Mouse (Mus musculus) CH12.LX (cell line): ENCODE data around the gene Zfp61. TPM values are rescaled to one million over a fixed set of nuclear protein-coding genes. Genes with fewer than 3 reads are reported as not detected.

ENCODE experiments used
- DNase-seq: peaks from one replicate; pipeline ENCODE4 v3.0.0-alpha.2; 2013; ENCODE audit errors: extremely low read depth
- H3K27ac ChIP-seq: 2 replicates; pipeline ENCODE4 v1.5.1; 2012; ENCODE audit warnings: low read depth, mild to moderate bottlenecking, control low read depth, moderate library complexity; ENCODE audit not compliant: insufficient read depth
- H3K27me3 ChIP-seq: replicated peaks from 2 replicates; pipeline ENCODE3; 2012; ENCODE audit warnings: inconsistent platforms
- H3K36me3 ChIP-seq, 2 experiments: replicated peaks in 1 of 2; 2 replicates each; pipeline versions ENCODE3 to v1.6.1; 2012; ENCODE audit warnings: inconsistent platforms in 1 of 2, low read length in 1 of 2, mild to moderate bottlenecking in 1 of 2, mixed read lengths in 1 of 2, moderate library complexity in 1 of 2; ENCODE audit not compliant: control insufficient read depth in 1 of 2, insufficient read depth in 1 of 2
- H3K4me1 ChIP-seq, 2 experiments: 2 replicates each; pipeline ENCODE4 v1.6.1; 2012; ENCODE audit warnings: inconsistent platforms in 1 of 2, moderate library complexity in 1 of 2; ENCODE audit not compliant: insufficient read depth in 2 of 2, control insufficient read depth in 1 of 2
- H3K4me2 ChIP-seq: 2 replicates; pipeline ENCODE4 v1.6.1; 2012; ENCODE audit warnings: low read depth, mild to moderate bottlenecking, control low read depth; ENCODE audit not compliant: poor library complexity, insufficient read depth, severe bottlenecking
- H3K4me3 ChIP-seq, 3 experiments: fragments of 150-350 bp in 1 of 3; sonication (generic) in 1 of 3; replicated peaks in 1 of 3; 2 replicates each; pipeline versions ENCODE3 to v1.5.1; 2011 to 2012; ENCODE audit warnings: low read depth in 2 of 3, low read length in 2 of 3, mild to moderate bottlenecking in 2 of 3, moderate library complexity in 2 of 3, control low read depth in 1 of 3, improper control_type of control experiment in 1 of 3, inconsistent platforms in 1 of 3, mixed read lengths in 1 of 3; ENCODE audit not compliant: poor library complexity in 1 of 3
- H3K79me2 ChIP-seq: replicated peaks from 2 replicates; pipeline ENCODE4 v1.6.1; 2012; ENCODE audit warnings: mild to moderate bottlenecking, moderate library complexity; ENCODE audit not compliant: control insufficient read depth, poor library complexity, insufficient read depth, severe bottlenecking; ENCODE audit errors: extremely low read depth
- H3K9ac ChIP-seq: 2 replicates; pipeline ENCODE4 v1.6.1; 2012; ENCODE audit warnings: low read depth, mild to moderate bottlenecking, control low read depth, moderate library complexity; ENCODE audit not compliant: insufficient read depth
- H3K9me3 ChIP-seq: replicated peaks from 2 replicates; pipeline ENCODE3; 2012; ENCODE audit warnings: low read length, inconsistent platforms, mixed read lengths
- CHD1 ChIP-seq: IDR thresholded peaks from 2 replicates; pipeline ENCODE4 v1.6.1; 2012; ENCODE audit warnings: low read depth, low read length, improper control_type of control experiment, inconsistent platforms
- CTCF ChIP-seq, 2 experiments: IDR thresholded peaks in 1 of 2; conservative IDR thresholded peaks in 1 of 2; 2 replicates each; pipeline ENCODE4 v1.5.1; 2011 to 2012; ENCODE audit warnings: low read depth in 2 of 2, low read length in 2 of 2, improper control_type of control experiment in 1 of 2, inconsistent platforms in 1 of 2, mild to moderate bottlenecking in 1 of 2, moderate library complexity in 1 of 2
- ETS1 ChIP-seq: conservative IDR thresholded peaks from 2 replicates; pipeline ENCODE4 v1.6.1; 2012; ENCODE audit warnings: low read depth, mild to moderate bottlenecking, inconsistent platforms, low read length, improper control_type of control experiment, moderate library complexity
- GABPA ChIP-seq: IDR thresholded peaks from 2 replicates; pipeline ENCODE4 v1.6.1; 2012; ENCODE audit warnings: low read depth, low read length, improper control_type of control experiment, inconsistent platforms; ENCODE audit not compliant: insufficient replicate concordance
- HCFC1 ChIP-seq: IDR thresholded peaks from 2 replicates; pipeline ENCODE4 v1.6.1; 2012; ENCODE audit warnings: low read depth, mild to moderate bottlenecking, inconsistent platforms, low read length, improper control_type of control experiment
- IRF4 ChIP-seq: IDR thresholded peaks from 2 replicates; pipeline ENCODE4 v1.6.1; 2014; ENCODE audit warnings: low read depth, mild to moderate bottlenecking, inconsistent platforms, low read length, improper control_type of control experiment
- JUN ChIP-seq: IDR thresholded peaks from 2 replicates; pipeline ENCODE4 v1.6.1; 2011; ENCODE audit warnings: low read depth, mild to moderate bottlenecking, low read length, improper control_type of control experiment, moderate library complexity; ENCODE audit not compliant: insufficient read depth
- KAT2A ChIP-seq: IDR thresholded peaks from 2 replicates; pipeline ENCODE4 v1.6.1; 2012; ENCODE audit warnings: low read length, improper control_type of control experiment, inconsistent platforms; ENCODE audit not compliant: insufficient replicate concordance
- MAX ChIP-seq: IDR thresholded peaks from 2 replicates; pipeline ENCODE4 v1.6.1; 2011; ENCODE audit warnings: low read length, improper control_type of control experiment
- MAZ ChIP-seq: IDR thresholded peaks from 2 replicates; pipeline ENCODE4 v1.6.1; 2012; ENCODE audit warnings: low read depth, mild to moderate bottlenecking, inconsistent platforms, low read length, improper control_type of control experiment, moderate library complexity
- MEF2A ChIP-seq: IDR thresholded peaks from 2 replicates; pipeline ENCODE4 v1.6.1; 2014; ENCODE audit warnings: low read depth, mild to moderate bottlenecking, inconsistent platforms, low read length, improper control_type of control experiment, borderline replicate concordance
- MXI1 ChIP-seq: IDR thresholded peaks from 2 replicates; pipeline ENCODE4 v1.6.1; 2011; ENCODE audit warnings: mild to moderate bottlenecking, low read depth, low read length, improper control_type of control experiment
- NELFE ChIP-seq: IDR thresholded peaks from 2 replicates; pipeline ENCODE4 v1.6.1; 2011; ENCODE audit warnings: low read depth, low read length, improper control_type of control experiment
- NRF1 ChIP-seq: IDR thresholded peaks from 2 replicates; pipeline ENCODE4 v1.6.1; 2014; ENCODE audit warnings: low read depth, mild to moderate bottlenecking, inconsistent platforms, low read length, improper control_type of control experiment, moderate library complexity
- PAX5 ChIP-seq: IDR thresholded peaks from 2 replicates; pipeline ENCODE4 v1.6.1; 2012; ENCODE audit warnings: low read length, inconsistent platforms, mixed read lengths
- POLR2A ChIP-seq: IDR thresholded peaks from 2 replicates; pipeline ENCODE4 v1.6.1; 2011; ENCODE audit warnings: low read depth, mild to moderate bottlenecking, improper control_type of control experiment, low read length
- POLR2AphosphoS2 ChIP-seq: IDR thresholded peaks from 2 replicates; pipeline ENCODE4 v1.6.1; 2011; ENCODE audit warnings: low read depth, low read length, improper control_type of control experiment
- RAD21 ChIP-seq: IDR thresholded peaks from 2 replicates; pipeline ENCODE4 v1.6.1; 2011; ENCODE audit warnings: low read depth, mild to moderate bottlenecking, low read length, improper control_type of control experiment, moderate library complexity
- RCOR1 ChIP-seq: conservative IDR thresholded peaks from 2 replicates; pipeline ENCODE4 v1.6.1; 2012; ENCODE audit warnings: low read depth, mild to moderate bottlenecking, inconsistent platforms, low read length, improper control_type of control experiment
- TBP ChIP-seq: conservative IDR thresholded peaks from 2 replicates; pipeline ENCODE4 v1.6.1; 2011; ENCODE audit warnings: low read depth, low read length, improper control_type of control experiment
- TCF12 ChIP-seq: IDR thresholded peaks from 2 replicates; pipeline ENCODE4 v1.6.1; 2014; ENCODE audit warnings: low read depth, mild to moderate bottlenecking, inconsistent platforms, low read length, improper control_type of control experiment
- UBTF ChIP-seq: IDR thresholded peaks from 2 replicates; pipeline ENCODE4 v1.6.1; 2012; ENCODE audit warnings: low read depth, mild to moderate bottlenecking, inconsistent platforms, low read length, improper control_type of control experiment, moderate library complexity
- ZMIZ1 ChIP-seq: IDR thresholded peaks from 2 replicates; pipeline ENCODE4 v1.6.1; 2012; ENCODE audit warnings: low read depth, mild to moderate bottlenecking, inconsistent platforms, low read length, improper control_type of control experiment
- ZNF384 ChIP-seq: IDR thresholded peaks from 2 replicates; pipeline ENCODE4 v1.6.1; 2012; ENCODE audit warnings: low read depth, low read length, improper control_type of control experiment, inconsistent platforms
- dilution Hi-C: fragments of 300-500 bp; cut with MboI; formaldehyde crosslinking; loops from 2 replicates; pipeline ENCODE4 v1.14.3; 2020; ENCODE audit warnings: low sequenced_read_pairs; ENCODE audit not compliant: extremely low pct_unique_long_range_greater_than_20kb, extremely low pct_ligation_motif_present
- in situ Hi-C: fragments of 300-500 bp; cut with MboI; formaldehyde crosslinking; loops from 3 replicates; pipeline ENCODE4 v1.14.3; 2019; ENCODE audit warnings: low sequenced_read_pairs, low pct_ligation_motif_present, low pct_unique_long_range_greater_than_20kb, mixed read lengths
- polyA plus RNA-seq: library from polyadenylated mRNA; unstranded; fragments of >175 nt; gene quantifications from 2 replicates; pipeline ENCODE4 v1.2.1, GENCODE M21; 2012; ENCODE audit warnings: low read depth; ENCODE audit not compliant: insufficient read length
- total RNA-seq, 2 experiments: library from RNA; depleted of rRNA; stranded (reverse); fragments of 300-350 nt in 1 of 2; fragments of >200 nt in 1 of 2; gene quantifications; 2 replicates each; pipeline ENCODE4 v1.2.3; 2012 to 2014

Gene Zfp61
- total and polyA plus RNA-seq, 3 experiments: 2.3 to 3.3 (median 3.2) TPM

DNA sequence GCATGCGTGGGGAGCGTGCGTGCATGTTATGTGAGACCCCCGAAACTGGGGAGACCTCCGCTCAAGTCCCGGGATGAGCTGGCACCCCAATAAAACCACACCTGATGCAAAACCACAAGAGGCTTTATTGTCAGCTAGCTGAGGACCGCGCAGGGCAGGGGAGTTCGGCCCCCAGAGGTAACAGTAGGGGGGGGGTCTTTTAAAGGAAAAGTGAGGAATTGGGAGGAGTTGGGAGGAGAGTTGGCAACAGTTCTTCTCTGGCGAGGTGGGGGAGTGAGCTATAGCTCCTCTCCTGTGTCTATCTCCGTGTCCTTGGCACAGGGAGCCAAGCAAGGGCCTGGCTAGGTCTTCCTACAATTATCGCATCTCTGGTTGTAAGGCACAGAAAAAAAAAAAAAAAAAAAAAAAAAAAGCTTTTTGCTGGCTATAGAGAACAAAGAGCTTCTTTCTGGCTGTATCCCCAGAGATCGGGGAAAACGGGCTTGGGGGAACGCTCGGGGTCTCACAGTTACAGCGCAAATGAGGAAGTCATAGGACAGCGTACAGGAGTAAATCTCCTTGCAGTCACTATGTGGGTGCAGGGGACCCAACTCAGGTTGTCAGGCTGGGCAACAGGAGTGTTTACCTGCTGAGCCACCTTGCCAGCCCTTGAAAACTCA is 1.1 kb downstream of the Zfp61 start:
- in situ Hi-C loops: loop anchor here (10.0 kb wide), 1 partner anchor 145 kb away; no protein-coding TSS in a partner anchor

DNA sequence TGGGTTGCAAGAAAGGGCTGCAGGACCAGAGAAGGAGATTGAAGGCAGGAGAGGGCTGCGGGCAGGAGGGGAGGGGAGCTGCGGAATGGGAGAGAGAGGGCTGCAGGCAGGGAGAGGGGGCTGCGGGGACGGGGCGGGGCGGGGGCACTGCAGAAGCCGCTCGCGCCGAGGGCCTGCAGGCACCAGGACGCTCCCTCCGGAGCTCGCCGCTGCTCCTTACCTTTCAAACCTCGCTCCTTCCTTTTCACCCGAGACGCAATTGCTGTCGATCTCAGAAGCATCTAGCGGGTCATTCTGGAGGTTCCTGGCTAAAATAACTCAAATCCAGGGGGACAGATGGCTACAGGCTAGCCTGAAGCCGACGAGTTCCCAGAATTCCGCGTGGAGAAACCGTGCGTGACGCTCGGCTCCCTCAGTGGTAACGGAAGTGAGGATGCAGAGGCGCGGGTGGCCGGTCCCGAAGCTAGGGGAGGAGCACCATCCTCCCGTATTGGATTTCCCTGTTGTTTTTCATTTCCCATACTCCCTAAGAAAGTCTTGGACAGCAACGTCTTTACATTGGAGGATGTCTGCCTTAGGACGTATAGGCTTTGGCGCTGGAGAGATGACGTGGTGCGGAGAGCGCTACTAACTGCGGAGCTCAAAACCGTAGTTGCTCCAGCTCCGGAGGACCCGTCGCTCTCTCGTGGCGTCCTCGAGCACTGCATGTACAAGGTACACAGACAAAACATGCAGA is 1.9 kb downstream of the Zfp61 start:
- Histone ChIP-seq H3K79me2 (no peaks in the 10 kb centered on the region), H3K4me1 (no peaks in the 10 kb centered on the region), H3K4me3 (no peak overlapping the region), H3K27me3 (no peaks in the 10 kb centered on the region), H3K9ac (no peak overlapping the region), H3K36me3 (peaks cover 24 to 61% of the 10 kb centered on the region in 2 experiments), H3K4me2 (no peak overlapping the region), H3K27ac (no peak overlapping the region), H3K9me3 (peaks cover 9% of the 10 kb centered on the region)
- dilution Hi-C loops: no loop called here
- TF ChIP-seq PAX5 (no peak), MAX (no peak), POLR2A (no peak), ZMIZ1 (no peak), CHD1 (no peak), MEF2A (no peak), ZNF384 (no peak), UBTF (no peak), KAT2A (no peak), ETS1 (no peak)
- no peak for DNase-seq
- in situ Hi-C loops: loop anchor here (10.0 kb wide), 1 partner anchor 144 kb away; no protein-coding TSS in a partner anchor

More for the DNA sequence above, 1.1 kb downstream of the Zfp61 start:
- no peaks in the 10 kb centered on the region for H3K79me2 ChIP-seq
- dilution Hi-C loops: no loop called here
- no peaks in the 10 kb centered on the region for H3K27me3 ChIP-seq
- DNase-seq: no peak
- TF ChIP-seq MXI1: no peak
- TF ChIP-seq PAX5: no peak
- no peak for TF ChIP-seq UBTF
- no peak for TF ChIP-seq JUN
- TF ChIP-seq TCF12: no peak
- TF ChIP-seq ZMIZ1: no peak
- no peak for TF ChIP-seq POLR2A
- no peak for TF ChIP-seq RAD21
- TF ChIP-seq KAT2A: no peak
- TF ChIP-seq GABPA: no peak
- TF ChIP-seq TBP: no peak
- TF ChIP-seq MAZ: no peak
- no peak for TF ChIP-seq HCFC1
- no peak for TF ChIP-seq CTCF (conservative IDR thresholded peaks at IDR 0.05 in 1 of 2, IDR thresholded peaks at IDR 0.05 in 1 of 2; ENCODE audit: low read depth in 2 of 2, low read length in 2 of 2)
- no peak for TF ChIP-seq IRF4
- no peak for TF ChIP-seq POLR2AphosphoS2
- no peak for TF ChIP-seq MEF2A
- TF ChIP-seq NRF1: no peak
- no peak for TF ChIP-seq NELFE
- no peak for TF ChIP-seq RCOR1
- no peaks in the 10 kb centered on the region for H3K4me1 ChIP-seq
- H3K9ac ChIP-seq: no peak overlapping the region
- H3K9me3 ChIP-seq: peaks cover 9% of the 10 kb centered on the region
- no peak overlapping the region for H3K27ac ChIP-seq
- no peak overlapping the region for H3K4me2 ChIP-seq
- H3K4me3 ChIP-seq: no peak overlapping the region
- peaks cover 30 to 63% of the 10 kb centered on the region in 2 experiments for H3K36me3 ChIP-seq
